Mouse (Mus musculus): ENCODE results near the gene Rps21. TPM values are rescaled to one million over a fixed set of nuclear protein-coding genes. Genes with fewer than 3 reads are reported as not detected.

Gene Rps21
- polyA plus RNA-seq, 1 experiment from 2014 or later, result 468 TPM

GRCm38 (mm10) chr2:180234353-180234752 lies 22.8 kb upstream of the Rps21 start:
- Histone ChIP-seq H3K27me3 (ENCODE audit: control insufficient read depth, insufficient read depth, low read length) (no peaks in the 10 kb centered on the region), H3K9me3 (ENCODE audit: control insufficient read depth, low read length) (no peaks in the 10 kb centered on the region), H3K9ac (ENCODE audit: low read length) (no peak overlapping the region), H3K36me3 (ENCODE audit: control insufficient read depth, insufficient read depth, low read length) (no peaks in the 10 kb centered on the region), H3K4me3 (ENCODE audit: low read depth, low read length) (no peak overlapping the region), H3K27ac (ENCODE audit: low read depth, low read length) (no peak overlapping the region), H3K4me1 (replicated peaks; ENCODE audit: control insufficient read depth, insufficient read depth, low read length) (no peaks in the 10 kb centered on the region; the same call in 1 of the 2 replicates), H3K4me2 (ENCODE audit: low read depth, low read length, severe bottlenecking) (no peak overlapping the region)
- WGBS, result 92% methylated on average over 8 of the region's 8 CpGs
- ATAC-seq (replicated peaks; ENCODE audit: low FRiP score), result no peak
- no peak for DNase-seq (ENCODE audit: low spot score)

- DNase-seq (ENCODE audit: low spot score) (peak; percentile 57), ATAC-seq (replicated peaks; ENCODE audit: low FRiP score) (no peak)
- no peak overlapping the region for H3K4me3 ChIP-seq (ENCODE audit: low read depth, low read length)
- 59% methylated on average over 6 of the region's 6 CpGs for WGBS
- H3K9me3 ChIP-seq (ENCODE audit: control insufficient read depth, low read length), result no peaks in the 10 kb centered on the region
- no peaks in the 10 kb centered on the region for H3K27me3 ChIP-seq (ENCODE audit: control insufficient read depth, insufficient read depth, low read length)
- no peak overlapping the region for H3K9ac ChIP-seq (ENCODE audit: low read length)
- H3K27ac ChIP-seq (ENCODE audit: low read depth, low read length), result no peak overlapping the region
- H3K4me2 ChIP-seq (ENCODE audit: low read depth, low read length, severe bottlenecking), result no peak overlapping the region
- H3K36me3 ChIP-seq (ENCODE audit: control insufficient read depth, insufficient read depth, low read length), result no peaks in the 10 kb centered on the region
- H3K4me1 ChIP-seq (replicated peaks; ENCODE audit: control insufficient read depth, insufficient read depth, low read length), result no peaks in the 10 kb centered on the region; the same call in 1 of the 2 replicates
These were observed 22.2 kb upstream of the Rps21 start for GRCm38 (mm10) chr2:180234980-180235379.

- H3K27ac ChIP-seq (ENCODE audit: low read depth, low read length), result no peak overlapping the region
- no peaks in the 10 kb centered on the region for H3K36me3 ChIP-seq (ENCODE audit: control insufficient read depth, insufficient read depth, low read length)
- WGBS, result 87% methylated on average over 4 of the region's 4 CpGs
These were observed 21.4 kb upstream of the Rps21 start for GRCm38 (mm10) chr2:180235788-180236187.

DNA sequence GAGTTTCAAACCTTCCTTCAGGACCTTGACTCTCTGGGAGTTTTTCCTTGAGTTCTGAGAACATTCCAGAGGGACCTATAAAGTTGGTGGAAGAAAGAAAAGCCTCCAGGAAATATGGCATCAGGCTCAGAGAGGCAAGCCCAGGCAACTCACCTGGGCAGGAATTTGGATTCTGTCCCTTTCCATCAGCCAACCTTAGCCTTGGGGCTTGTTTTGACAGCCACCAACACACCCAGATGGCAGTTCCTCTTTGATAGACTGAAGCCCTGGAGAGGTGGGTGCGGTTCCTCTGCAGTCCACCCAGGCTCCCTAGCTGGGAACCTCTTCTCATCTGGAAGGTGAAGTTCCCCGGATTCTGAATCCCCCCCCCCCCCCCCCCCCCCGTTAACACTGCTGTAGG lies 20.7 kb upstream of the Rps21 start:
- no peak overlapping the region for H3K4me3 ChIP-seq (ENCODE audit: low read depth, low read length)
- H3K27ac ChIP-seq (ENCODE audit: low read depth, low read length), result no peak overlapping the region
- H3K9me3 ChIP-seq (ENCODE audit: control insufficient read depth, low read length), result no peaks in the 10 kb centered on the region
- no peaks in the 10 kb centered on the region; the same call in 1 of the 2 replicates for H3K4me1 ChIP-seq (replicated peaks; ENCODE audit: control insufficient read depth, insufficient read depth, low read length)
- H3K4me2 ChIP-seq (ENCODE audit: low read depth, low read length, severe bottlenecking), result no peak overlapping the region
- H3K9ac ChIP-seq (ENCODE audit: low read length), result no peak overlapping the region
- H3K27me3 ChIP-seq (ENCODE audit: control insufficient read depth, insufficient read depth, low read length), result no peaks in the 10 kb centered on the region
- H3K36me3 ChIP-seq (ENCODE audit: control insufficient read depth, insufficient read depth, low read length), result no peaks in the 10 kb centered on the region
- no peak for DNase-seq (ENCODE audit: low spot score)
- ATAC-seq (replicated peaks; ENCODE audit: low FRiP score), result no peak
- WGBS, result 76% methylated on average over 2 of the region's 3 CpGs

More at GRCm38 (mm10) chr2:180235788-180236187, 21.4 kb upstream of the Rps21 start:
- ATAC-seq (replicated peaks; ENCODE audit: low FRiP score), result no peak
- no peaks in the 10 kb centered on the region for H3K9me3 ChIP-seq (ENCODE audit: control insufficient read depth, low read length)
- H3K27me3 ChIP-seq (ENCODE audit: control insufficient read depth, insufficient read depth, low read length), result no peaks in the 10 kb centered on the region
- no peak overlapping the region for H3K9ac ChIP-seq (ENCODE audit: low read length)
- no peak overlapping the region for H3K4me2 ChIP-seq (ENCODE audit: low read depth, low read length, severe bottlenecking)
- no peak overlapping the region for H3K4me3 ChIP-seq (ENCODE audit: low read depth, low read length)
- DNase-seq (ENCODE audit: low spot score), result no peak
- no peaks in the 10 kb centered on the region; the same call in 1 of the 2 replicates for H3K4me1 ChIP-seq (replicated peaks; ENCODE audit: control insufficient read depth, insufficient read depth, low read length)

DNA sequence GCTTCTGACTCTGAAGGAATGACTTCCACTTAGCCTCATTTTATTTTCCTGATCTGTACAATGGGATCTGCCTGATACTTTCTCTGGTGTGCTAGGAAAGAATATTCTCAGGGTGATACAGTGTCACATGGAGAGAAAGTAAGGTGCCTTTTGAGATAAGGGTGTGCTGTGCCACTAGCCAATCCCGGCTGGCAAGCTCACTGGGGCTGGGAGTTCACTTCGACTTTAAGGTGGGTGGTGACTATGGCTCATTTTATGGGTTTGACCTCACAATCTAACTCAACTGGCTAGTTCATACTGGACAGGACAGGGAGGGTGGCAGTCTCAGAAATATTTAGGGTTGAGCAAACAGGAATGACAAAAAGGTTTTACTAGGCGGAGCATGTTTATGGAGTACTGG lies 20.2 kb upstream of the Rps21 start:
- no peak for DNase-seq (ENCODE audit: low spot score)
- no peak overlapping the region for H3K4me3 ChIP-seq (ENCODE audit: low read depth, low read length)
- no peak for ATAC-seq (replicated peaks; ENCODE audit: low FRiP score)
- no peaks in the 10 kb centered on the region for H3K9me3 ChIP-seq (ENCODE audit: control insufficient read depth, low read length)
- no peak overlapping the region for H3K4me2 ChIP-seq (ENCODE audit: low read depth, low read length, severe bottlenecking)
- no peak overlapping the region for H3K9ac ChIP-seq (ENCODE audit: low read length)
- no peaks in the 10 kb centered on the region; the same call in 1 of the 2 replicates for H3K4me1 ChIP-seq (replicated peaks; ENCODE audit: control insufficient read depth, insufficient read depth, low read length)
- WGBS, result 83% methylated on average over 3 of the region's 3 CpGs
- H3K27me3 ChIP-seq (ENCODE audit: control insufficient read depth, insufficient read depth, low read length), result no peaks in the 10 kb centered on the region
- H3K27ac ChIP-seq (ENCODE audit: low read depth, low read length), result no peak overlapping the region
- H3K36me3 ChIP-seq (ENCODE audit: control insufficient read depth, insufficient read depth, low read length), result no peaks in the 10 kb centered on the region

DNA sequence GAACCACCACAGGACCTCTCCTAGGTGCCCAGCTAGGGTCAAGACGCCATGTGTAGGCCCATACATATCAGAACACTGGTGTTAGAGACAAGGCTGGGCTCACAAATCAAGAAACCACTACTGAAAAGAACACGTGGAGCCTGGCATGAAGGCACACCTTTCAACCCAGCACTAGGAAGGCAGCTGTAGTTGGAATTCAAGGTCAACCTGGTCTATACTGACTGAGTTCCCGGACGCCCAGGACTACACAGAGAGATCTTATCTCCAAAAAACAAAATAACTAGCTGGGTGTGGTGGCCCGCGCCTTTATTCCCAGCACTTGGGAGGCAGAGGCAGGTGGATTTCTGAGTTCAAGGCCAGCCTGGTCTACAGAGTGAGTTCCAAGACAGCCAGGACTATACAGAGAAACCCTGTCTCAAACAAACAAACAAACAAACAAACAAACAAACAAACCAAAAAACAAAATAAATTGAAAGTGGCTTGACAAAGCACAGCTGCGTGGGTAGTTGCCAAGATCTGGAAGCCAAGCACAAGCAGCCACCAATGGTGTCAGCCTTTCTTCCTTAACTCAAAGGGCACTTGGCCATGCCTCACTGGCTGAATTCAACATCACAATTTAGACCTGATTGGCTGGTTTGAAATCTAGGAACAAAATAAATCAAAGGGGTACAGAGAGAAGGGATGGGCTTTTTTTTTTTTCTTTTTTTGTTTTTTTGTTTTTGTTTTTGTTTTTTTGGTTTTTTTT lies 19.4 kb upstream of the Rps21 start:
- DNase-seq (ENCODE audit: low spot score), result no peak
- no peak overlapping the region for H3K27ac ChIP-seq (ENCODE audit: low read depth, low read length)
- no peaks in the 10 kb centered on the region for H3K36me3 ChIP-seq (ENCODE audit: control insufficient read depth, insufficient read depth, low read length)
- 91% methylated on average over 7 of the region's 7 CpGs for WGBS
- H3K27me3 ChIP-seq (ENCODE audit: control insufficient read depth, insufficient read depth, low read length), result no peaks in the 10 kb centered on the region
- ATAC-seq (replicated peaks; ENCODE audit: low FRiP score), result no peak
- no peaks in the 10 kb centered on the region; the same call in 1 of the 2 replicates for H3K4me1 ChIP-seq (replicated peaks; ENCODE audit: control insufficient read depth, insufficient read depth, low read length)
- no peaks in the 10 kb centered on the region for H3K9me3 ChIP-seq (ENCODE audit: control insufficient read depth, low read length)
- H3K9ac ChIP-seq (ENCODE audit: low read length), result no peak overlapping the region
- H3K4me3 ChIP-seq (ENCODE audit: low read depth, low read length), result no peak overlapping the region
- no peak overlapping the region for H3K4me2 ChIP-seq (ENCODE audit: low read depth, low read length, severe bottlenecking)

DNA sequence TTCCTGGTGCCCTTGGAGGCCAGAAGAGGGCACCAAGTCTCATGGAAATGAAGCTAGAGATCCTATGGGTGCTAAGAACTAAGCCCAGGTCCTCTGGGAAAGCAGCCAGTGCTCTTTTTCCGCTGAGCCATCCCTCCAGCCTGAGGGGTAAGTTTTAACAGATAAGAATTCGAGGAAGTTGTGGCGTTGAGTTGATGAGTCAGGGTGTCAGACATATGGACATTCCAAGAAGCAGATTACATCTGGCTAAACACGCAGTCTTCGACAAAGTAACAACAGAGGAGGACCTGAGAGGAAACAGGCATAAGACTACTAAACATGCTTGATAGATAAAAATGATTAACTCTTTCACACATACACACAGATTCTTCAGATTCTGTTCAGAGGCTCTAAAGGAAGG lies 18.6 kb upstream of the Rps21 start:
- no peaks in the 10 kb centered on the region; the same call in 1 of the 2 replicates for H3K4me1 ChIP-seq (replicated peaks; ENCODE audit: control insufficient read depth, insufficient read depth, low read length)
- no peak overlapping the region for H3K4me3 ChIP-seq (ENCODE audit: low read depth, low read length)
- DNase-seq (ENCODE audit: low spot score) (no peak), ATAC-seq (replicated peaks; ENCODE audit: low FRiP score) (no peak)
- no peak overlapping the region for H3K4me2 ChIP-seq (ENCODE audit: low read depth, low read length, severe bottlenecking)
- no peaks in the 10 kb centered on the region for H3K36me3 ChIP-seq (ENCODE audit: control insufficient read depth, insufficient read depth, low read length)
- no peak overlapping the region for H3K9ac ChIP-seq (ENCODE audit: low read length)
- no peaks in the 10 kb centered on the region for H3K27me3 ChIP-seq (ENCODE audit: control insufficient read depth, insufficient read depth, low read length)
- H3K9me3 ChIP-seq (ENCODE audit: control insufficient read depth, low read length), result no peaks in the 10 kb centered on the region
- WGBS, result 79% methylated on average over 5 of the region's 5 CpGs
- no peak overlapping the region for H3K27ac ChIP-seq (ENCODE audit: low read depth, low read length)

DNA sequence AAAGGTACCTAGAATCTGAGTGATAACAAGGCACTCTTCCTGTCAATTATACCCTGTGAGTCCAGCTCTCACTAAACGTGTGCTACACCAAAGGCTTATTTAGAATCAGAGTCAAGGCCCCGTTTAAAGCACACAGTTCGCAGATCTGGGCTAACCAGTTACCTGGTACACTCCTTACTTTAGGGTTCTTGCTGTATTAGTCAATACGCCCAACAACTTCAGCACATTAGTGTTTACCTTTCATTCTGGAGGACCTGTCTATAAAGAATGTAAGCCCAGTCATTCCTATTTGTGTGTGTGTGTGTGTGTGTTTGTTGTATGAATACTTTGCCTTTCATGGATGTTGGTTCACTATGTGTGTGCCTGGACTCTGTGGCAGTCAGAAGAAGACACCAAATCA lies 14.1 kb upstream of the Rps21 start:
- Histone ChIP-seq H3K4me2 (ENCODE audit: low read depth, low read length, severe bottlenecking) (no peak overlapping the region), H3K36me3 (ENCODE audit: control insufficient read depth, insufficient read depth, low read length) (no peaks in the 10 kb centered on the region), H3K9me3 (ENCODE audit: control insufficient read depth, low read length) (no peaks in the 10 kb centered on the region), H3K9ac (ENCODE audit: low read length) (no peak overlapping the region), H3K27me3 (ENCODE audit: control insufficient read depth, insufficient read depth, low read length) (no peaks in the 10 kb centered on the region), H3K27ac (ENCODE audit: low read depth, low read length) (no peak overlapping the region), H3K4me3 (ENCODE audit: low read depth, low read length) (no peak overlapping the region), H3K4me1 (replicated peaks; ENCODE audit: control insufficient read depth, insufficient read depth, low read length) (no peaks in the 10 kb centered on the region)
- ATAC-seq (replicated peaks; ENCODE audit: low FRiP score) (no peak), DNase-seq (ENCODE audit: low spot score) (no peak)
- 92% methylated on average over 4 of the region's 4 CpGs for WGBS

GRCm38 (mm10) chr2:180247916-180248315 lies 9.3 kb upstream of the Rps21 start:
- H3K36me3 ChIP-seq (ENCODE audit: control insufficient read depth, insufficient read depth, low read length), result no peaks in the 10 kb centered on the region
- H3K27ac ChIP-seq (ENCODE audit: low read depth, low read length), result no peak overlapping the region
- DNase-seq (ENCODE audit: low spot score) (no peak), ATAC-seq (replicated peaks; ENCODE audit: low FRiP score) (no peak)
- no peak overlapping the region for H3K4me3 ChIP-seq (ENCODE audit: low read depth, low read length)
- no peaks in the 10 kb centered on the region for H3K9me3 ChIP-seq (ENCODE audit: control insufficient read depth, low read length)
- H3K9ac ChIP-seq (ENCODE audit: low read length), result no peak overlapping the region
- no peak overlapping the region for H3K4me2 ChIP-seq (ENCODE audit: low read depth, low read length, severe bottlenecking)
- WGBS, result 92% methylated on average over 5 of the region's 5 CpGs
- no peaks in the 10 kb centered on the region for H3K27me3 ChIP-seq (ENCODE audit: control insufficient read depth, insufficient read depth, low read length)
- H3K4me1 ChIP-seq (replicated peaks; ENCODE audit: control insufficient read depth, insufficient read depth, low read length), result no peaks in the 10 kb centered on the region

Data from forebrain, embryonic 11.5 days (tissue).